Mouse (Mus musculus) bone marrow, adult 2 months (tissue): Measurements from ENCODE around the gene Eif2b2.

Experiments used
- CTCF ChIP-seq: fragments of 200-500 bp; IDR thresholded peaks from 2 replicates; pipeline ENCODE4 v1.5.1; 2011; ENCODE audit warnings: low read length, control low read depth; ENCODE audit not compliant: control insufficient read depth, insufficient read depth
- POLR2A ChIP-seq: fragments of 200-500 bp; IDR thresholded peaks from 2 replicates; pipeline ENCODE4 v1.6.1; 2011; ENCODE audit warnings: low read depth, mild to moderate bottlenecking, control low read depth, low read length, borderline replicate concordance; ENCODE audit not compliant: control insufficient read depth

GRCm38 (mm10) chr12:85184118-85184517 lies 35.2 kb upstream of the Eif2b2 start:
- TF ChIP-seq POLR2A (no peak), CTCF (no peak)
